Mouse (Mus musculus) gastrocnemius, adult 8-10 months (tissue): ENCODE data around the gene Gramd2. TPM values are rescaled to one million over a fixed set of nuclear protein-coding genes. Genes with fewer than 3 reads are reported as not detected.
A peak's percentile ranks its signal among the peaks of the same experiment; 100 is the strongest.
"Not testable (repeated sequence)": the region's sequence is repeated elsewhere in the genome, so short reads cannot be mapped to it uniquely, and the experiment has no call there.

Source experiments
- DNase-seq, 2 experiments: peaks; one replicate each; pipeline ENCODE4 v3.0.0; 2022; ENCODE audit warnings: low spot score in 2 of 2
- total RNA-seq, 4 experiments: library from RNA; stranded (reverse); gene quantifications; 2 replicates each; pipeline ENCODE4 v1.2.4; 2022

Gene Gramd2
- total RNA-seq, 4 experiments from 2014 or later, result 0.27 to 0.36 TPM; not detected in 2

DNA sequence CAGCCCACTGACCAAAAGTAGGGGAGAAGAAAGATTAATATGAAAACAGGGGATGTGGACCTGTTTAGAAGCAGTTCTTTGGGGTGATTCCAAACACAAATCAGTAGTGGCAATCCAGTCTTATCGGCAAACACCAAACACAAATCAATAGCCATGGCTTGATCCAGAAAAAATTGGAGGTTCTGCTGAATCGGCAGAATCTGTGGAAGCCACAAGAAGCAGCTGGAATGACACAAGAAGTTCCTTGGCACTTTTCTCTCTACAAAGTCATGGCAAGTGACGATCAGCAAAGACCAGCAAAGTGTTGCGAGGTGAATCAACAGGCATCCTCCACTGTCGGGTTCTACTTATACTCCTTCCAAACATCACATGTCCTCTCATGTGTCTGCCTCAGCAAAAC is 41.2 kb downstream of the Gramd2 start:
- DNase-seq, result no peak

DNA sequence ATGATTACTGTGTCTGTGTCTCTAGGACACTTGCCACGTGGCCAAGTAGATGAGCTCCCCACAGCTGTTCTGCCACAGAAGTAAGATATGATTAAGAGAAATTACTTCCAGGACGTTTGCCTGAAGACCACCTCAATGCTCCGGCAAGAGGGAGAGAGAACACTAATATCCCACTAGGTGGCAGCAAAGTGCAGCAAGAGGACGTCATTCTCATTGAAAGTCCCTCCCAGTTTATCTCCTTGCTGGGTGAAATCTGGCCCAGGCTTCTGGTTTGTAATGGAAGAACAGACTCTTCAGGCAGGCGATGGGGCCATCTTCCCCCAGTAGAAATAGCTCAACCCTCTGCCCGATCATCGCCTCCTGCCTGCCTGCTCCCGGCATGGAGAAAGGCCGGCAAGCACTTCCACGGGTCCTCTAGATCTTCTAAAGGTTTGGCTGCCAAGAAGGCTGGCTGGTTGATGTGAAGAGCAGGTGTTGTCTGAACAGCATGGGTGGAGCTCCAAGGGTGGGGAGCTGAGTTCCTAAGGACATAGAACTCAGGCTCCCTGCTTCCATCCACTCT is 43.2 kb downstream of the Gramd2 start:
- DNase-seq, result peak; percentile 41 to 52

DNA sequence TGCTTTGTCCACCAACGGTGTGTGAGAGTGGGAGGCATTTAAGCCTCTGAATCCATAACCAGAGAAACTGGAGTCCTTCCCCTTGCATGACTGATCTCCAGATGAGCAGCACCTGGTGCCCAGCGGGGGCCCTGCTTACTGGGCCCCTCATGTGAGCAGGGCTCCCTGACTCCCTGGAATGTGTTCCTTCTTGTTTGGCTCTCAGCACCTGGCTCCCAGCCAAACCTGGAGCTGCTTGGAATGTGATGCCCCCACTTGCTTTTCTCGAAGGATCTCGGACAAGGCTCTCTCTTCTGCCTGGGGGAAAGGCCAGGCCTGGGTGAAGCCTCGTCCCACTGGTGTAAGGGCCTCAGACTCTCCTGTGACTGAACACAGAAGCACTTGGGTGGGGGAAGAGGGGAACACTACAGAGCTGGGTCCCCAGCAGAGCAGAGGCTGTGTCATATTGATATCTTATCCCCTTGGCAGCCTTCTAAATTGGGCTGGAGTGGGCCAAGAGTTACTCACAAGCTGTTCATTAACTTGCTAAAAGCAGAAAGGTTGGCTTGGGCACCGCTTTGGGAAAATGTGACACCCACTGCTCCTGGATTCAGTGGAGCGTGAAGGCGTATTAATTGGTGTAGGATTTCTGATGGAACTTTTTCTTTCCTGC is 44.0 kb downstream of the Gramd2 start:
- peak in 1 of 2 experiments; percentile 26 for DNase-seq

DNA sequence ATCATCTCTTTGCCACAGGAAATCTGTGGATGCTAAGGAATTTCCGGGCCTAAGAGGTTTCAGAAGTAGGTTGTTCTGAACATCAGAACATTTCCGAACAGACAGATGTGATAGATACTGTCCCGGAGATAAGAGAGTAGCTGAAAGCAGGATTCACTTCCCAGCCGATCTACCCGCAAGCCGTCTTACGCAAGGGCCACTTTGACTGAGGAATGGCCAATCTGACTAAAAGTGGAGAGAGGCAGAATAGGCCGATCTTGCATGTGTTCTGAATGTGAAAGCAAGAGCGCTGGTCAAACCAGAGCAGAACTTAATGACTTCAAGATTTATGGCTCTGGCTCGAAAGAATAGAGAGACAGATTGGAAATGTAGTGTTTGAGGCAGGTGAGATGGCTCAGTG is 45.6 kb downstream of the Gramd2 start:
- no peak for DNase-seq

DNA sequence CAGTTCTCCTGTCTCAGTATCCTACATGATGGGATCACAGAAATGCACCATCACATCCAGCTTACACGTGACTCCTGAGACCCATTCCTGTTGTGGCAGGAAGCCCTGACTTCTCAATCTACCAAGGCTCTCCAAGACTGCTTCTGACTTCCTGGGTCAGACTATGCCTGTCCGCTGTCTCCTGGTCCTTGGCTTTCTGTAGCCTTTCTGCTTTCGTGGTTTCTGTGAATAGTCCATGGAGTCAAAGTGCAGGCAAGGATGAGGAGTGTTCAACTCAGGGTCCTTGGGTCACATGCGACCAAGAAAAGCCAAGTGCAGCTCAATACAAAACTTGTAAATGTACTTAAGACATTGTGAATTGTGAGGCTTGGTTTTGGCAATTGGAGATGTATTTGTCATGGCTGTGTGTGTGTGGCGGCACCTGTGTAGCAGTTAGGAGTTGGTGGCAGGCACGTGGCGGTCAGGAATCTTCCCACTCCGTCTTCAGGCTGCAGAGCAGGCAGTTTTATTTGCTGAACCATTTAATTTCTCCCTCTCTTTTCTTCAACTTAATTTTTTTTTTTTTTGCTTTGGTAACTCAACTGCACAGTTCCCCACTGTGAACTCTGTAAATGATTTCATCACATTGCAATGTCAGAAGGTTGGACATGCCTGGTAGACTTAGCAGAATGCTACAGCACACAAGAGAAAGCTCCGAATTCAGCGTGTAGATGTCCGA is 47.8 kb downstream of the Gramd2 start:
- DNase-seq, result no peak

DNA sequence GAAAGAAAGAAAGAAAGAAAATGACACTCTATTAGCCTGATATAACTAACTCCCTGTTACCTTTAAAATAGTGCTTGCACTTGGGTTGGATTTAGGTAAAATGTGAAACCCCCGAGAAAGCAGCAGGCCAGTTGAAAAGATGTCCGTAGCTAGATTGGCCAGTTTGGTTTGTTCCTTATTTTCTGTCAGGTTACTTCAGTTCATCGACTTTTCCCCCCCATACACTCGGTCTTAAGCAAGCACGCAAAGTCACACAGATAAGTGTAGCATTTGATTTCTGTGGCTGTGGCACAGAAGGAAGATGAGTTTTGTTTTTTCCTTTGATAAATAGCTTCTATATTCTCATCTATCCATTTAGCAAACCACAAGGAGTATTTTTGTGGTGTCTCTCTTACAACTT is 51.2 kb downstream of the Gramd2 start:
- no peak for DNase-seq

DNA sequence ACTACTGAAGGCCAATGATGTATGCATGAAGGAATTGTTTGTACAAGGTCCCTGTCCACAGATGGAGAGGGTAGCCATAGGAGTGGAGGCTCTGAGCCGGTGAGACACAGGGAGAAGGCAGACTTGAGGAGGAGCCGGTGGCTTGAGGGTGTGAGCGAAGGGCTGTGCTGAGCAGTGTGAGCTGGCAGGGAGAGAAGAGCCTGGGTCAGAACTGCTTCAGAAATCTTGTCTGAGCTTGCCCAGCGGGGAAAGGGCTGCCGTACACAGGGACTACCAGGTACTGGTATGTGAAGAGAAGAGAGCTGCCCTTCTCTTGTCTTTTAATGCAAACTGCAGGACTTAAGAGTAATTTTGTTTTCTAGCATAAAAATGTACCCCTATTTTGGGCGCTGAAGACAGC is 53.1 kb downstream of the Gramd2 start:
- DNase-seq, result no peak

DNA sequence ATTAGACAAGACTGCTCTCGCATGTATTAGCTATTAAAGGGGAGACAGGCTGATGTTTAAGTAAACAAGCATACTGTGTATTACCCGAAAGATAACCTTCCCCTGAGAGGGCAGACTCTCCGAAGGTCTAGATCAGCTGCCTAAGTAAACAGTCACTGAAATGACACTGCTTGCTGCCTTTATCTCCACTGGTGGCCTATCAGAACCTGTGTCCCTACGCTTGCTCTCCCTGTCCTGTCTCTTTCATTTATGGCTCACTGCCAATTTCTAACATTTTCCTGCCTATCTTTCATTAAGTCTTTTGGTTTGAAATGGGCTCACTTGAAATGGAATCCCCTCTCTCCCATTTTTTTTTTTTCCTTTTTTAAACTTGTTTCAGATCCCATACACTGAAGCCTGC is 55.5 kb downstream of the Gramd2 start:
- no peak for DNase-seq

DNA sequence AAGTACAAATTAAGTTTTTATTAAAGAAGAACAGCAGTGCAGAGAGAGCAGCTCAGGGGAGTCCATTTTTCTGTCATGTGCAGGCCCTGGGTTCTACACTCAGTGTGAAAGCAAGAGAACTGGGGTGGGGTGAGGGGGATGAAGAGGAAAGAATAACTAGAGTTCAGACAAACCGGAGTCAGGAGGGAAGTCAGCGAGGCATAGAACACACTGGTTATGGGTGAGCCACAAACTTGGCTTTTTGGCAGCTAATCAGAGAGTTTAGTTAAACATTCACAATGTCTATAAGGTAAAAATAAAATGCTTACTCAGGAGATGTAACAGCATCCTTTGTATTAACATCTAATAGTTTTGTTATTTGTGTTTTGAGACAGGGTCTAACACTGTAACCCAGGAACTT is 60.6 kb downstream of the Gramd2 start:
- DNase-seq, result no peak

DNA sequence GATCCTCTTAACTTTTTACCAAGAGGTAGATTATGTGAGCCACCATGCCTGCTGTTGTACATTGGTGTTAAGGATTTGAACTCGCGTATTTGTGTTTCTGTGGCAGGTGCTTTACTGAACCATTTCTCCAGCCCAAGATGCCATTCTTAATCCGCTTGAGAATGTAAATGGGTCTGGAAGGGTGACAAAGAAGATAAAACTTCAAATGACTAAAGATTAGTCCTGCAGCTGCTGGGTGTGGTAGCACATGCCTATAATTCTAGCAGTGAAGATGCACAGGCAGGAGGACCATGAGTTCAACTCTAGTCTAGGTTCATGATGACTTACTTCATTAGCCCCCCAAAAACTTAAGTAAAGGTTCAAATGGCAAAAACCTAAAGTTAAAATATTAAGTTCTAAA is 64.0 kb downstream of the Gramd2 start:
- DNase-seq, result no peak

DNA sequence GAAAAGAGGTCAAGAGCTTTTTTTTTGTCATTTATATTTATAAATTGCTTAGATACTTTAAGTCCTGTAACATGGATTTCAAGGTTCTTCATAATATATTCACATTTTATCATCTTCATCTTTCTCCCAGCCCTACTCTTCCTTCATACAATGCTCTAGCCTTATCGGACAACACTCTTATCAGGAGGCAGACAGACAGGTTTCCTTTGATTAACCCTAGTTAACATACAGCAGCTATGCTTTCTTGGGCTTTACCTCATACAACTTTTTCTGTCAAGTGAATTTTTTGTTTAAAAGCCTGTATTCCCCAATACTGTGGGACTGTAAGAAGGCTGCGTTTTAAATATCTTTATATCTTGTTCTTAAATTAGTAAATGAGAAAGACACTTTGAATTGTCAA is 68.4 kb downstream of the Gramd2 start:
- no peak for DNase-seq

DNA sequence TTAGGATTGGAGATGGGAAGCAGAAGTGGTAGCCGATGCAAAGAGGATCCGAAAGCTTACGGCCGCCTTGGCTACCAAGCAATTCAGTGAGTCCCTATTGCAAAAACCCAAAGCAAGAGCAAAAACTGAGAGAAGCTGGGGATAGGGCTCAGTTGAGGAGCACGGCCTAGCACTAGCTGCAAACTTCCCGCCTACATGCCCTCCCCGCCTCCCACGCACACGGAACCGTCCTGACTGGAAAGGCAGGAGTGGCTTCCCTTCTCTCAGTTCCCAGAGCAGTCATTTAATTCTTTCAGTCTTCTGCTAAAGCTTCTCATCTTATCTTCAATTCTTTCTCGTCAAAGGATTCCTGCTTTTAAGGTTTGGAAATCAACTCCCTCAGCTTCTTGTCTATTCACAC is 69.0 kb downstream of the Gramd2 start:
- no peak for DNase-seq

DNA sequence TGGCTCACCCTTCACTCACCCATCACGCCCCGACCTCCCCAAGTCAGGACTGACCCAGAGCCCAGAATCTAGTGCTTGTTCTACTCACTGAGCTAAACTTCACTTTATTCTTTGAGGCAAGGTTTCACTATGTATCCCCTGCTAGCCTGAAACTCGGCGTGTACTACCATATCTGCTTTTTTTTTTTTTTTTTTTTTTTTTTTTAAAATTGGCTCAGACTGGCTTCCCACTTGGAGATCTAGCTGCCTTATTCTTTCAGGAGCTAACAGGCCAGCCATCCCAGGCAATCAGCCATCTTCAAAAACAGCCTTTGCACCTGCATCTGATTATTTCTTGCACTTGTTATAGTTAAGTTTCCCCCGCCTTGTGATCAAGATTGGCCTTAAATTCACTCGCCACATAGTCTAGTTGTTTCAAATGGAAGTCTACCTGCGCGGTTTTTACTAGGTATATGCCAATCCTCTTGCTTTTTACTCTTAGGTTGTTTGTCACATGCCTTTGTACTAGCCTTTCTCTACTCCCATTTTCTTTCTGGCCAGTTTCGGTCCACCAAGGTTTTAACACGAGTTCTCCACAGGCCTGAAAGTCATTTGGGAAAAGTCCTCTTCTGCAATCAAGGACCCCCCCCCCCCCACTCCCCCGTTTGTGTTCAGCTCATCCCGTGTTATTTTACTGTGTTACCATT is 69.8 kb downstream of the Gramd2 start:
- DNase-seq, result no peak

DNA sequence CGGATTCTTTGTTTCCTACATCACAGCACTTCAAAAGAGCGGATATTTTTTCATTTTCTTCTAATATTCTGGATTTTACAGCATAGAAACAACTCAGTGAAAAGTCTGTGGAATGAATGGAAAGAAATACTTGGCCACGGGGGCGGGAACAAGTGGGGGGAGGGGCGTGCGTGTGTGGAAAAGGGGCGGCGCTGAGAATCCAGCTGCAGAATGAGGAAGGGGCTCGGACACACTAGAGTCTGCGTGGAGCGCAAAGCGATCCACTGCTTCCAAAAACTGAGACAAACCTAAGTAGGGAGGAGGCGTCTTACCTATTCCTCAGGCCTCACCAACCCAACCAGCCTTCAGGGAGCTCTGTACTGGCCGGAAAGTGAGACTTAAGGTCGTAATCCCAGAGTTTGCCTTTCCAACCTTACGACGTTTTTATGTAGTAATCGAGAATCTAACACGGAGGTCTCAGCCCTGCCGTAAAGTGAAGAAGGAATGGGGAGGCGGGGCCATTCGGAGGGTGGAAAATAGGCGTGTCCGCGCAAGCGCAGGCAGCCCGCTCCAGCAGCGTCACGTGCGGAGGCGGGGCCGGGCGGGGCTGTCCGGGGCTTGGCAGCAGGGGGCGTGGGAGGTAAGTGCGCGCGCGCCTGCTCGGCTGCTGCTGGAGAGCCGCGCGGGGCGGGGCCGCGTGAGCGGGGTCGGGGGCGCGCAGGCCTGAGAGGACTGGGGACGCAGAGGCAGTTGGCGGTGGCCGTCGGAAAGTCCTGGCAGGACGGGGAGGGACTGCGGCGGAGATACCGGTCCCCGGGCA is 70.5 kb downstream of the Gramd2 start, which contains the start of the genes Senp8 and Myo9a:
TSS of gene Senp8 (minus strand) at position 444 of the 799 bp plus-strand sequence.
TSS of gene Myo9a (plus strand) at position 630 of the 799 bp plus-strand sequence.
- peak; percentile 99 for DNase-seq

DNA sequence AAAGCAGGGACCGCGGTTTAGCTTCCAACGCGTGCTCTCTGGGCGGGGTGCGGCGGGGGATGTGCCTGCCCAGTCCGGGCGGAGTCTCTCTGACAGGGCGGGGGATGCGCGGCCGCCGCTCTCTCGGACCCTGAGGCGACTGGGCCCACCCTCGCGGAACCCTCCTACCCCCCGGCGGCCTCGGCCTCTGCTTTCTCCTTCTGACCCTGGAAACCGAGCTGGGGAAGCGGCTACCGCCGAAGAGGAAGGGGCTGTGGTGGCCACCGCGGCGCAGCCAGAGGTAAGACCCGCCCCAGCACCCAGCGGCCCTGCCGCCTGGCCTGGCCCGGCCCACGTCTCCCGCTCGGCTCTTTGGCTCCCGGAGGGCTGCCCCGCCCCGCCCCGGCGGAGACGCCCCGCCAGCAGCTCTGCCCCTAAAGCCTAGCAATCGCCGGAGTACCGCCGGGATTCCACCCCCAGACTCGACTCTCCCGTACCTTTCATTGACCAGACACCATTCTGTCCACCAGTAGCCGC is 71.2 kb downstream of the Gramd2 start:
- DNase-seq, result peak; percentile 85 to 88

DNA sequence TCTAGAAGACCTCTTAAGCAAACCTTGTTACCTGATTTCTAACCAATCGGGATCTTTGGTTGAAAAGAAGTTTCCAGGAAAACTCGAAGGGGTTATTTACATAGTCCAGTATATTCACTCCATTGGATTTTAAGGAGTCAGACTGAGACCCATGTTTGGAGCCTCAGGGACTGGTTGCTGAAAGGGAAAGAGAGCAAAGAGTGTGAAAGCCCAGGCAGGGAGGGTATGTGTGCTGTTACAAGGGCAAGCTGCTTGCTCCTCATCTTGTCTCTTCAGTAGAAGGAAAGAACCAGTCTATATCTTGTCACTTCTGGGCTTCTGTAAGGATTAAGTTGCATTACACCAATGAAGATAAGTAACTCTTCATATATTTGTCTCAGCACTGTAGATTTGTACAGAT is 72.0 kb downstream of the Gramd2 start:
- DNase-seq, result no peak

DNA sequence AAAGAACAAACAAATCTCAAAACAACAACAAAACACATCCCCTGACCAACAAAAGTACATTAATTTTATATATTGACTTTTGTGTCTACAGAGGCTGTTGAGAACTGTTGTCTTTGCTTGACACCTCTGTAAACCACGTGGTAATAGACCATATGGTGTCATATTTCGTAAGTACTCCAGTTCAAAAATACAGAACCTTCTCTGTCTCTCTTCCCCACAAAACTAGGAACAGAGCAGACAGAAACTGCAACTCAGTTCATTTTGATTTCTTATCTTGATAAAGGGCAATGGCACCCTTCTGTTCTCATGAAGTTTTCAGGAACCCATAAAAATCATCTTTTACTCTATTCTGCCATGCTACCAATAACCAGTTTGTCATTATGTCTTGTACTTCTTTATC is 75.3 kb downstream of the Gramd2 start:
- DNase-seq, result no peak

DNA sequence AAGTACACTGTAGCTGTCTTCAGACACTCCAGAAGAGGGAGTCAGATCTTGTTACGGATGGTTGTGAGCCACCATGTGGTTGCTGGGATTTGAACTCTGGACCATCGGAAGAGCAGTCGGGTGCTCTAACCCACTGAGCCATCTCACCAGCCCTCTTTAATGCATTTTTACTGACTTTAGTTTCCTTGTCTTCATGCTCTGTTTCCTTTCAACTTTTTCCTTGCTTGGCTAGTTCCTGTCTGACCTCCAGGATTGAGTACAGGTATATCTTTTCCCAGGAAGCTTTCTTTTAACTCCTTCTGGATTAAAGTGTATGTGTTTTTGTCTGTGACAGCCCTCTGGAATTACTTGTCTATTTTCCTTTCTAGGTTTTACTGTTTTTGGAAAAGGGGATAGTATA is 77.1 kb downstream of the Gramd2 start:
- not testable (repeated sequence) for DNase-seq

DNA sequence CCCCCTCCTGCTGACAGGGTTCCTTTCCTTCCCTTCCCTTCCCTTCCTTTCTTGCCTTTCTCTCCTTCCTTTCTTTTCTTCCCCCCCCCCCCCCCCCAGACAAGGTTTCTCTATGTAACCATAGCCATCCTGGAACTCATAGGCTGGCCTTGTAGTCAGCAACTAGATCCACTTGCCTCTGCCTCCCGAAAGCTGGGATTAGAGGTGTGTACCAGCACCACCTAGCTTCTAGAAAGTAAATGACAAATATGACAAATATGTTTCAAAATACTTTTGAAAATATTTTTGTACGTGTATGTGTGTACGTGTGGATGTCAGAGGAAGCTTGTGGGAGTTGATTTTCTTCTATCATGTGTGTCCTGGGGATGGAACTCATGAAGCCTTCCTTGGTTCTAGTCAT is 80.6 kb downstream of the Gramd2 start:
- no peak for DNase-seq

DNA sequence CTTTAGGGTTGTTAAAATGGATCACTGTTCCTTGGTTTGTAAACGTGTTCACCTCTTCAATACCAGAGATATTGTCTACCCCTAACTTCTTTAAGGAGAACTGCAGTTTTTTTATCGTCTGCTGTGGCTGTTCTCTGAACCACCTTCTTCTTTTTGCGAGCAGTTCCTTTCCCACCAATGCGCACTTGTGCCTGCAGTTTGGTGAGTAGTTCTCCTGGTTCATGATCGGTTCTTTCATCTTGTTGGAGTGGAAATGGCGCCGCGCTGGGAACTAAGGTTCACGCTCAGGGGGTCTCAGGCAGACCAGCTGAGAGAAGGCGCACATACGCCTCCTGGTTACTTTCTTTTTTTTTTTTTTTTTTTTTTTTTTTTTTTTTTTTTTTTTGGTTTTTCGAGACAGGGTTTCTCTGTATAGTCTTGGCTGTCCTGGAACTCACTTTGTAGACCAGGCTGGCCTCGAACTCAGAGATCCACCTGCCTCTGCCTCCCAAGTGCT is 87.1 kb downstream of the Gramd2 start:
- DNase-seq, result not testable (repeated sequence)
